Mouse (Mus musculus) Patski (cell line): ENCODE data around the gene Pbld2. TPM values are rescaled to one million over a fixed set of nuclear protein-coding genes. Genes with fewer than 3 reads are reported as not detected.
"Not testable (repeated sequence)": the region's sequence is repeated elsewhere in the genome, so short reads cannot be mapped to it uniquely, and the experiment has no call there.

Source experiments
- ATAC-seq: fragments of 100-300 bp; one replicate; pipeline ENCODE4 v1.8.0; 2021
- CTCF ChIA-PET: fragments of 350-600 bp; sonication (Branson Sonifier 250); formaldehyde crosslinking; loops from one replicate; lab custom pipeline; 2022; ENCODE audit warnings: inconsistent platforms; lab: Charles Lee
- POLR2A ChIA-PET: fragments of 350-600 bp; sonication (Branson Sonifier 250); formaldehyde crosslinking; loops from one replicate; lab custom pipeline; 2022; ENCODE audit warnings: antibody characterized with exemption, inconsistent platforms; lab: Charles Lee
- DNase-seq: peaks from one replicate; pipeline ENCODE4 v3.0.0-alpha.2; 2011; ENCODE audit warnings: low read depth, low spot score
- H3K27me3 ChIP-seq: fragments of 371-371 bp; one replicate; pipeline ENCODE4 v1.5.1; 2021
- CTCF ChIP-seq: fragments of 100-300 bp; IDR thresholded peaks from one replicate; pipeline ENCODE4 v1.5.1; 2021
- in situ Hi-C: fragments of 300-500 bp; cut with MboI; formaldehyde crosslinking; loops from 3 replicates; pipeline ENCODE4 v1.11.1; 2018; ENCODE audit warnings: low pct_unique_long_range_greater_than_20kb, mixed read lengths
- polyA plus RNA-seq: library from polyadenylated mRNA; unstranded; gene quantifications from one replicate; pipeline ENCODE4 v1.2.3, GENCODE M21; 2021

The Pbld2 gene
- polyA plus RNA-seq, 1 experiment from 2014 or later, result 3.8 TPM

GRCm38 (mm10) chr10:63038571-63039320 is 14.6 kb downstream of the Pbld2 start:
- DNase-seq (no peak), ATAC-seq (no peak)
- ChIA-PET POLR2A (no interaction called here), CTCF (no interaction called here)
- in situ Hi-C loops, result no loop called here
- no peaks in the 10 kb centered on the region for H3K27me3 ChIP-seq
- no peak for TF ChIP-seq CTCF

DNA sequence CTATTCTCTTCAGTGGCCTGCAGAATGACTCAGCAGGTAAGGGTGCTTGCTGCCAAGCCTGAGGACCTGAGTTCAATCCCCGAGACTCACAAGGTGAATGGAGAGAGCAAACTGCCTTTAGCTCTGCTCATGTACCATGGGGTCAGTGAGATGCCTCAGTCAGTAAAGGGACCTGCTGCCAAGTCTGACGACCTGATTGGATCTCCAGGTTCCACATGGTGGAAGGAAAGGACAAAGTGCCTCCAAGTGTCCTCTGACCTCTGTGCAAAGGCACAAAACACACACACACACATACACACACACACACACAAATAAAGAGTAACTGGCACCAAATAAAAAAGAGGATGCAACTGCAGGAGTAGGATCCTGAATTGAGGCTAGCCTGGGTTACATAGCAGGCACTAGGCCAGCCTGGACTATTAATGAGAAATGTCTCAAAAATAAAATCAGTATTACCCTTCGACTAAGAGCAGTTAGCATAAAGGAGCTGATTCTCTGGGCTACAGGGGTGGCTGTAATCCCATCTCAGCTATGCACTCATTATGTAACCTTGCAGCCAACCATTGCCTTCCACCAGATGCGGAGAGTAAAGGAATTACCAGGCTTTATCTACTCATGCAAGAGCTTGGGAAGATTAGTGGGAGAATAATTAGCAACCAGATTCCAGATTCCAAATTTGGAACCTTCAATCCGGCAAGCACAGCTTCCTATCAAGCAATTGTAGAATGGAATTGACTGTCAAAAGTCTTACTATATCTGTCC is 15.9 kb downstream of the Pbld2 start:
- no peak for ATAC-seq
- no peak for DNase-seq
- in situ Hi-C loops, result no loop called here
- ChIA-PET CTCF (interaction anchor here (1.1 to 1.4 kb wide), 2 partner anchors 7 to 9 kb away, joined by 3 to 5 read pairs; no protein-coding TSS in a partner anchor), POLR2A (interaction anchor here (0.7 kb wide), 1 partner anchor 12 kb away, joined by 3 read pairs; no protein-coding TSS in a partner anchor)
- no peaks in the 10 kb centered on the region for H3K27me3 ChIP-seq
- no peak for TF ChIP-seq CTCF

DNA sequence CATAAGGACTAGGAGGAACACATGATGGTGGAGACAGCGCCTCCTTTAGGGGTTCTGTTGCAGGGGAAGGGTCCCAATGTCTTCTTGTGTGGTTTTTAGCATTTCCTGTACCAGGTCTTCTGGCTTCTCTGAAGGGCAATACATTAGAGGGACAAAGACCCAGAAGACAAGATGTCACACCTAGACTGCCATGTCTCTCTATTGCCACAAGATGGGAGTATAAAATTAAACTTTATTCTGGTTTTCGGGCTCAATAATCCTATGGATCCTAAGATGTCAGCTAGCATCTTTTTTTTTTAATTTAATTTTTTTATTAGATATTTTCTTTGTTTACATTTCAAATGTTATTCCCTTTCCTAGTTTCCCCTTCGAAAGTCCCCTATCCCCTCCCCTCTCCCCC is 19.0 kb downstream of the Pbld2 start:
- ChIA-PET POLR2A (interaction anchor here (0.6 kb wide), 1 partner anchor 115 kb away, joined by 4 read pairs; no protein-coding TSS in a partner anchor), CTCF (no interaction called here)
- DNase-seq, result no peak
- ATAC-seq, result no peak
- TF ChIP-seq CTCF, result peak; percentile 20
- H3K27me3 ChIP-seq, result no peaks in the 10 kb centered on the region
- in situ Hi-C loops, result no loop called here

DNA sequence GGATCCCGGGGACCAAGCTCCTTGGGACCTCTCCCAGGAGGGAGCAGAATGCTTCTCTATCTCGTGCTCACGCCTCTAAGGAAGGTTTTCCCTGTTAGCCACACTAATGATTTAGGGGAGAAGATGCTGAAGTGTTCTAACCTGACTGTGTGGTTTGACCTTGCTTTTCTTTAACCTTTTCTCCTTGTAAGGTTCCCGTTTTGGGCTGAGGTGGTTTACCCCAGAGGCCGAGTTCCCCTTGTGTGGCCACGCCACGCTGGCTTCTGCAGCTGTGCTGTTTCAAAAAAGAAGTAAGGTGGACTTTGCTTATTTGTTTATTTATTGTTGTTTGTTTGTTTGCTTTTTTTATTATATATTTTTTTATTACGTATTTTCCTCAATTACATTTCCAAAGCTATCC is 23.6 kb downstream of the Pbld2 start:
- DNase-seq (no peak), ATAC-seq (no peak)
- no peak for TF ChIP-seq CTCF
- in situ Hi-C loops, result no loop called here
- ChIA-PET POLR2A (no interaction called here), CTCF (no interaction called here)
- no peaks in the 10 kb centered on the region for H3K27me3 ChIP-seq

DNA sequence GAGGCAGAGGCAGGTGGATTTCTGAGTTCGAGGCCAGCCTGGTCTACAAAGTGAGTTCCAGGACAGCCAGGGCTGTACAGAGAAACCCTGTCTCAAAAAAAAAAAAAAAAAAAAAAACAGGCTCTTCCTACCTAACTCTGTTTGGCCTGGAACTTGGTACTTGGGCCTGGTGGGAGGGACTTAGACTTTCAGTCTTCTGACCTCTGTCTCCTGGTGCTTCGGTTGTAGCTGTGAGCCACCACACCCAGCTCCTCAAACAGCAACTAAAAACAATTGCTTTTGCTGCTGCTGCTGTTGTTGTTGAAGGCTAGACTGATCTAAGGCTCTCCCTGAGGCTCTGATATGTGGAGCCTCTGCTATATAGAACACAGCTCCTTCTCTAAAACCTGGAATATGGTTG is 25.0 kb downstream of the Pbld2 start:
- TF ChIP-seq CTCF, result no peak
- POLR2A ChIA-PET, result interaction anchor here (0.7 kb wide), 1 partner anchor 162 kb away, joined by 5 read pairs; no protein-coding TSS in a partner anchor
- no peak for ATAC-seq
- CTCF ChIA-PET, result interaction anchor here (1.7 kb wide), 1 partner anchor 14 kb away, joined by 4 read pairs; no protein-coding TSS in a partner anchor
- in situ Hi-C loops, result no loop called here
- no peak for DNase-seq
- no peaks in the 10 kb centered on the region for H3K27me3 ChIP-seq

- no peak for TF ChIP-seq CTCF
- ATAC-seq (no peak), DNase-seq (no peak)
- ChIA-PET POLR2A (no interaction called here), CTCF (interaction anchor here (1.0 kb wide), 1 partner anchor 9 kb away, joined by 3 read pairs; no protein-coding TSS in a partner anchor)
- H3K27me3 ChIP-seq, result no peaks in the 10 kb centered on the region
- in situ Hi-C loops, result no loop called here
Measured at GRCm38 (mm10) chr10:63051267-63051666, 27.2 kb downstream of the Pbld2 start.

DNA sequence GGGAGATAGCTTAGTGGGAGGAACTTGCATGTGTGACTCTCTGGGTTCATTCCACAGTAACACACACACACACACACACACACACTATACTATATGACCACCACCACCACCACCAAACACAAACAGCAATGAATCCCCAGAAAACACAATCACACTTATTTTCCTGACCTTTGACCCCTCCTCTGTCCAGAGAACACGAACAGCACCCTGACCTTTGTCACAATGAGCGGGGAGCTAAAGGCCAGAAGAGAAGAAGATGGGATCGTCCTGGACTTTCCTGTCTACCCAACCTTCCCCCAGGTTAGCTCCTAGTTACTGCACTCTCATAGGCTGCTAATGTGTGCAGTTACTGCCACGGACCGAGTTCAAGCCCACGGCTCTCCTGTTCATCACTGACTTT is 27.9 kb downstream of the Pbld2 start:
- in situ Hi-C loops, result no loop called here

GRCm38 (mm10) chr10:63053007-63053406 is 28.9 kb downstream of the Pbld2 start:
- ATAC-seq (no peak), DNase-seq (no peak)
- no peaks in the 10 kb centered on the region for H3K27me3 ChIP-seq
- POLR2A ChIA-PET, result no interaction called here
- in situ Hi-C loops, result no loop called here
- CTCF ChIA-PET, result interaction anchor here (1.5 kb wide), 1 partner anchor 14 kb away, joined by 3 read pairs; no protein-coding TSS in a partner anchor
- TF ChIP-seq CTCF, result no peak

More for the DNA sequence above, 27.9 kb downstream of the Pbld2 start:
- TF ChIP-seq CTCF, result no peak
- ChIA-PET POLR2A (no interaction called here), CTCF (interaction anchor here (1.0 kb wide), 1 partner anchor 8 kb away, joined by 3 read pairs; no protein-coding TSS in a partner anchor)
- DNase-seq (no peak), ATAC-seq (no peak)
- H3K27me3 ChIP-seq, result no peaks in the 10 kb centered on the region

GRCm38 (mm10) chr10:63054071-63054470 is 30.0 kb downstream of the Pbld2 start:
- CTCF ChIA-PET, result interaction anchor here (1.5 kb wide), 1 partner anchor 13 kb away, joined by 3 read pairs; no protein-coding TSS in a partner anchor
- POLR2A ChIA-PET, in situ Hi-C loops, DNase-seq, H3K27me3 ChIP-seq, ATAC-seq: not testable (repeated sequence)

DNA sequence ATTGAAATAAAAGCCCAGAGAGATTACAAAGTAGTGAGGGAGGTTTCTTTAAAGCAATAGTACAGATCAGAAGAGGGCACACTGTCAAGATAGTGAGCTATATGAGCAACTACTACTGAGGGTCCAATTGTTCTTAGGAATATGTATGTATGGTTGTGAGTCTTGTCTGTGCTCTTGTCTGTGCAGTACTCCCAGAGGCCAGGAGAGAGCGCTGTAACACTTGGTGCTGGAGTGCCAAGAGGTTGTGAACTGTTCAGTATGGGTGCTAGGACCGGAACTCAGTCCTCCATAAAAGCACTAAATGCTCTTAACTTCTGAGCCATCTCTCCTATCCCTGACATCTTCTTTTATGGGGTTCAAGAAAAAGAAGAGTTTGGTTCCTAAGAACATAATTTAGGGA is 30.5 kb downstream of the Pbld2 start:
- DNase-seq (no peak), ATAC-seq (no peak)
- in situ Hi-C loops, result no loop called here
- H3K27me3 ChIP-seq, result no peaks in the 10 kb centered on the region
- no peak for TF ChIP-seq CTCF
- ChIA-PET POLR2A (no interaction called here), CTCF (interaction anchor here (1.5 kb wide), 1 partner anchor 12 kb away, joined by 3 read pairs; no protein-coding TSS in a partner anchor)
